Mouse (Mus musculus) intestine, embryonic 16.5 days (tissue): ENCODE results near the gene N4bp2l1. TPM values are rescaled to one million over a fixed set of nuclear protein-coding genes. Genes with fewer than 3 reads are reported as not detected.
A peak's percentile ranks its signal among the peaks of the same experiment; 100 is the strongest.
"Not testable (repeated sequence)": the region's sequence is repeated elsewhere in the genome, so short reads cannot be mapped to it uniquely, and the experiment has no call there.

Experiments
- ATAC-seq: fragments of 200-750 bp; cut with Nextera tagmentation; 2 replicates; pipeline ENCODE4 v1.8.0; 2017; ENCODE audit warnings: moderate TSS enrichment, moderate library complexity
- H3K27ac ChIP-seq: fragments of 300-500 bp; sonication (generic); 2 replicates; pipeline ENCODE4 v1.5.1; 2014; ENCODE audit warnings: mild to moderate bottlenecking, low read length
- H3K27me3 ChIP-seq: fragments of 300-500 bp; sonication (generic); replicated peaks from 2 replicates; pipeline ENCODE4 v1.6.1; 2014; ENCODE audit warnings: low read length, control low read depth, mixed read lengths; ENCODE audit not compliant: control insufficient read depth, insufficient read depth
- H3K36me3 ChIP-seq: fragments of 300-500 bp; sonication (generic); 2 replicates; pipeline ENCODE4 v1.6.1; 2014; ENCODE audit warnings: low read length, control low read depth; ENCODE audit not compliant: control insufficient read depth, insufficient read depth
- H3K4me1 ChIP-seq: fragments of 300-500 bp; sonication (generic); 2 replicates; pipeline ENCODE4 v1.6.1; 2014; ENCODE audit warnings: low read length, control low read depth, mixed read lengths; ENCODE audit not compliant: control insufficient read depth, insufficient read depth
- H3K4me2 ChIP-seq: fragments of 300-500 bp; sonication (generic); 2 replicates; pipeline ENCODE4 v1.6.1; 2014; ENCODE audit warnings: low read depth, low read length, control low read depth
- H3K4me3 ChIP-seq: fragments of 300-500 bp; sonication (generic); 2 replicates; pipeline ENCODE4 v1.5.1; 2014; ENCODE audit warnings: mild to moderate bottlenecking, low read length
- H3K9ac ChIP-seq: fragments of 300-500 bp; sonication (generic); 2 replicates; pipeline ENCODE4 v1.6.1; 2014; ENCODE audit warnings: low read depth, low read length
- H3K9me3 ChIP-seq: fragments of 300-500 bp; sonication (generic); 2 replicates; pipeline ENCODE4 v1.6.1; 2016; ENCODE audit warnings: low read length, control low read depth; ENCODE audit not compliant: control insufficient read depth
- WGBS: fragments of 180-500 bp; shearing (Covaris S2); extraction: QIAGEN DNeasy Blood & Tissue Kit; methylation state at CpG from one replicate; pipeline ENCODE4 v1.1.7; 2014; 5-methylcytosine and 5-hydroxymethylcytosine counted together
- polyA plus RNA-seq: library from polyadenylated mRNA; unstranded; fragments of >200 nt; fragmentation: Nextera tagmentation; extraction: Ambion mirVana; gene quantifications from 2 replicates; pipeline ENCODE4 v1.2.1, GENCODE M21; 2015

The N4bp2l1 gene
- 5.7 and 6.2 TPM in 2 replicates for polyA plus RNA-seq

DNA sequence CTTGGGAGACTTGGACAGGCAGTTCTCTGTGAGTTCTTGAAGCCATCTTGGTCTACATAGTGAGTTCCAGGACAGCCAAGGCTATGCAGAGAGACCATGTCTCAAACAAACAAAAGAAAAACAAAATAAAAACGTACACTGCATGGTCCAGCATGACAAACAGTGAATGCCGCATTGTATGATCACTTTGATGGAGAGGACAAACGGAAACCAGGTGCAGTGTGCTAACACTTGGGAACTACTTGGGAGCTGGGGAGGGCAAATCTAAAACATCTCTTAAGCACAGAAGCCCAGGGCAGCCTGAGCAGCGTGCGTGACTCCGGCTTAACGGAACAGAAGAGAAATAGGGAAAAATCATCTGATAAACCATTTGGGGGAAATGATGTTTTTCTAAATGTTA lies at the start of gene N4bp2l1:
Gene N4bp2l1, minus strand, starts transcription at position 101 of the 400 bp plus-strand sequence.
- H3K9ac ChIP-seq: no peak within 1 kb of the TSS
- peaks cover 12% of the 10 kb centered on the region for H3K4me1 ChIP-seq
- no peak within 1 kb of the TSS for H3K27ac ChIP-seq
- no peak for ATAC-seq
- WGBS: 91% methylated on average over 7 of the region's 7 CpGs
- no peaks in the 10 kb centered on the region for H3K36me3 ChIP-seq
- no peak within 1 kb of the TSS for H3K4me3 ChIP-seq
- no peaks in the 10 kb centered on the region; the same call in 1 of the 2 replicates for H3K27me3 ChIP-seq
- H3K4me2 ChIP-seq: no peak within 1 kb of the TSS
- H3K9me3 ChIP-seq: no peaks in the 10 kb centered on the region

DNA sequence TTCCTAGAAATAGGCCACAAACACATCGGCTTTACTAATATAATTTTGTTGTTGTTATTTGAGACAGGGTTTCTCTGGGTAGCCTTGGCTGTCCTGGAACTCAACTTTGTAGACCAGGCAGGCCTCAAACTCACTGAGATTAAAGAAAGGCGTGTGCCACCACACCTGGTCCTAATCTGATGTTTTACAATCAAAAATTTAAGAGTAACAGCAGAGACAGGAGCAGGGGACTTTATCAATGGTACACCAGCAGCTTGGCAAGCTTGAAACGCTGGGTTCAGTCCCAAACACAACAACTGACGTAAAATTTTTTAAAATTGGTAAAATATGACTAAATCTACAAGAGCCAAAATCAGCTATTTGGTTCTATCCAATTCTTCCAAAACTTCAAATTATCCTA lies 47.9 kb upstream of the N4bp2l1 start:
- ATAC-seq: no peak
- Histone ChIP-seq H3K4me1 (no peaks in the 10 kb centered on the region), H3K9ac (no peak overlapping the region), H3K27me3 (no peaks in the 10 kb centered on the region), H3K9me3 (no peaks in the 10 kb centered on the region), H3K36me3 (no peaks in the 10 kb centered on the region; the same call in none of the 2 replicates), H3K4me2 (no peak overlapping the region), H3K27ac (no peak overlapping the region), H3K4me3 (no peak overlapping the region)
- 90% methylated on average over 4 of the region's 4 CpGs for WGBS

DNA sequence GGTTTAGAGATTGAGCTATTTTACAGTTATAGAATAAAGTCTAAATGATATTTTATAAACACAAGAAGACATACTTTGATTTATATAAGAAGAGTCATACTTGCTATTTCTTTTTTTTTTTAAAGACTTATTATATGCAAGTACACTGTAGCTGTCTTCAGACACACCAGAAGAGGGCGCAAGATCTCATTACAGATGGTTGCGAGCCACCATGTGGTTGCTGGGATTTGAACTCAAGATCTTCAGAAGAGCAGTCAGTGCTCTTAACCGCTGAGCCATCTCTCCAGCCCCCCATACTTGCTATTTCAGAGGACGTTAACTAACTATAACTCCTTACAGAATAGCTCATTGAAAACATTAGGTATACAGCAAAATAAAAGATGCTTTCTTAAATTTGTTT lies 46.4 kb upstream of the N4bp2l1 start:
- H3K36me3 ChIP-seq, H3K4me2 ChIP-seq, ATAC-seq, H3K4me1 ChIP-seq, H3K9me3 ChIP-seq, H3K27ac ChIP-seq, H3K9ac ChIP-seq, H3K4me3 ChIP-seq, H3K27me3 ChIP-seq: not testable (repeated sequence)
- WGBS: 92% methylated on average over 4 of the region's 4 CpGs

DNA sequence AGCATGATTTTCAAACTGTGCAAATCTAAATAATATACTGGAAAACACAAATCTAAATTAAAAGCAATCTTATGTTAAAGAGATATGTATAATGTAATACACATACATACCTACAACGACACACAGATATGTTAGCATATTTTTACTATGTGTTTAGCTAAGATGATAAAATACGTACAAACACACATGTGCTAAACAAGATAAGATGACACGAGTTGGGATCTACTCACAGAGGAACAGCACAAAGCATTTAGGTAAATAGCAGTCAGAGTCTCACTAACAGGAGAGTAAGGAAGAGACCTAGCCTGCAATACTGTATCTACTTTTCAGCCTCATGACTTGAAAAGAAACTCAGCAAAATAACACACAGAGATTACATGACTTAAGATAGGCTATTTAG lies 44.5 kb upstream of the N4bp2l1 start:
- no peak overlapping the region for H3K4me3 ChIP-seq
- no peak overlapping the region for H3K27ac ChIP-seq
- no peaks in the 10 kb centered on the region for H3K36me3 ChIP-seq
- no peak overlapping the region for H3K4me2 ChIP-seq
- H3K27me3 ChIP-seq: no peaks in the 10 kb centered on the region
- 93% methylated on average over 3 of the region's 3 CpGs for WGBS
- H3K9ac ChIP-seq: no peak overlapping the region
- ATAC-seq: 0 out of 2 replicates have a peak, but pooled peaks have one; percentile 23
- no peaks in the 10 kb centered on the region for H3K9me3 ChIP-seq
- H3K4me1 ChIP-seq: no peaks in the 10 kb centered on the region

DNA sequence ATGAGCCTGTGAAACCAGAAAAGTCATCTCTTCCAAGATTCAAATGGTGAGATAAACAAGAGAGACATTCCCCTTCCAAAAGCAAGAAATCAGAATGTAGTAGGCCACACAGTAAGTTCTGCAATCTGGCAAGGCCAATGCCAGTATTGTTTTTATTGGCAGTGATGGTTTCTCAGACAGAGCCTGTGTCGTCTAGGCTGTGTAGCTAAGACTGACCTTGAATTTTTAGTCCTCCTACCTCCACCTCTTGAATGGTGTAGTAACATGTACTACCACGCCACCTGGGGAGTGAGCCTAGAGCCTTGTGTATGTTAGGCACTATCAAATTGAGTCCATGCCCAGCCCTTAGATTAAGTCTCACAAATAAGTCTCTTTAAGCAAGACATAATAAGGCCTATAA lies 32.7 kb upstream of the N4bp2l1 start:
- Histone ChIP-seq H3K9ac (no peak overlapping the region), H3K27me3 (no peaks in the 10 kb centered on the region), H3K4me1 (no peaks in the 10 kb centered on the region), H3K27ac (no peak overlapping the region), H3K4me2 (no peak overlapping the region), H3K4me3 (no peak overlapping the region), H3K36me3 (no peaks in the 10 kb centered on the region), H3K9me3 (no peaks in the 10 kb centered on the region; the same call in 1 of the 2 replicates)
- ATAC-seq: no peak
- WGBS: 86% methylated on average over 2 of the region's 2 CpGs

DNA sequence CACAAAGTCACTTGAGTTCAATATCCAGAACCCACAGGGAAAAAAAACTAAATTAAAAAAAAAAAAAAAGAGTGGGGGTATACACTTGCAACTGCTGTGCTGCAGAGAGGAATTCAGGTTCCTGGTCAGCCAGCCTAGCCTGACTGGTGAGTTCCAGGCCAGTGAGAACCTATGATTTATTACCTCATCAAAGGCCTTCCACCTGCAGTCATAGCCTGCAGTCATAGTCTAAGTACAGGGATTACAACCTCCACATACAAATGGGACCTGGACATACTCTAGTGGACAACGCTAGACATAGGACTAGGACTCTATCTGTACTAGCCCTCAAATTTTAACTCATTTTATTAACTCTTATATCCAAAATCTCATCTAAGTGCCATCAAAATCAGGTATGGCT lies 32.3 kb upstream of the N4bp2l1 start:
- Histone ChIP-seq H3K4me1 (no peaks in the 10 kb centered on the region), H3K27ac (no peak overlapping the region), H3K9ac (no peak overlapping the region), H3K4me2 (no peak overlapping the region), H3K9me3 (no peaks in the 10 kb centered on the region; the same call in 1 of the 2 replicates), H3K27me3 (no peaks in the 10 kb centered on the region), H3K4me3 (no peak overlapping the region), H3K36me3 (no peaks in the 10 kb centered on the region)
- ATAC-seq: no peak
- 81% methylated on average over 1 of the region's 1 CpGs for WGBS

DNA sequence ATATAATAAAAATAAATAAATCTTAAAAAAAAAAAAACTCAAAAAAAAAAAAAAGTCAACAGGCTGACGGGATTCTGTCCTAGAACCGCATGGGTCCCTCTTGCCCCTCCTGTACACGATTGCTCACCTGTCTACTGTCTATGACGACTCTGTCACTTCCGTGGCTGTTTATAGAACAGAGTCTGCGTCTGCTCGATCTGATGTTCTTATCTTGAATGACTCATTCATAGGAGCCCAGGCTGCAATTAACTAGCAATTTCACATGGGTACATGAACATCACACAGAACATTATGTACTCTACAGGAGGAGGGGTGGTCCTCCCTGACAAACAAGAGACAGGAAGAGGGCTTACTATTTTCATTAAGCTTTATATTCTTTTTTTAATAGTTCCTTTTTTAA lies 28.5 kb upstream of the N4bp2l1 start:
- Histone ChIP-seq H3K36me3 (no peaks in the 10 kb centered on the region), H3K4me1 (no peaks in the 10 kb centered on the region), H3K4me2 (no peak overlapping the region), H3K27ac (no peak overlapping the region), H3K9ac (no peak overlapping the region), H3K9me3 (no peaks in the 10 kb centered on the region; the same call in 1 of the 2 replicates), H3K4me3 (no peak overlapping the region), H3K27me3 (no peaks in the 10 kb centered on the region)
- peak; percentile 95 for ATAC-seq
- 65% methylated on average over 7 of the region's 7 CpGs for whole genome bisulfite sequencing

DNA sequence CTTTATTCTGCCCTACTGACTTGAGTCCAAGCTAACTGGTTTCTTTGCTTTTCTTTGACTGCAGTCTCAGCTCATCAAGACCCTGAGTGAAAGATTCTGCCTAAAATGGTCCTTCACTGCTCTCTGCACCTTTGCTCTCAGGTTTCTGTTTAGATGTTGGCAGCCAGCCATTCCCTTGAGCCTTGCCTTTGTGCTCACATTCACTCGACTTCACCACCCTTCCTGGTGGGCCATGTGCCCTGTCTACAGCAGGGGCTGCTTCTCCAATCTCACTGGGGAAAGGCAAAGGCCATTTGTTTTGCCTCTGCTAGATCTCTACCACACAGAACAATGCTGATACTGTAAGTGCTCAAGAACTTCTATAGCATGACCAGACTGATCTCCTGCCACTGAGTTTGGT lies 25.8 kb upstream of the N4bp2l1 start:
- Histone ChIP-seq H3K4me1 (no peaks in the 10 kb centered on the region), H3K36me3 (no peaks in the 10 kb centered on the region), H3K27me3 (no peaks in the 10 kb centered on the region), H3K4me2 (no peak overlapping the region), H3K9ac (no peak overlapping the region), H3K4me3 (no peak overlapping the region), H3K9me3 (no peaks in the 10 kb centered on the region), H3K27ac (peak overlapping the region; percentile 12; the same call in 1 of the 2 replicates)
- ATAC-seq: no peak
- WGBS: 25% methylated on average over 1 of the region's 1 CpGs

DNA sequence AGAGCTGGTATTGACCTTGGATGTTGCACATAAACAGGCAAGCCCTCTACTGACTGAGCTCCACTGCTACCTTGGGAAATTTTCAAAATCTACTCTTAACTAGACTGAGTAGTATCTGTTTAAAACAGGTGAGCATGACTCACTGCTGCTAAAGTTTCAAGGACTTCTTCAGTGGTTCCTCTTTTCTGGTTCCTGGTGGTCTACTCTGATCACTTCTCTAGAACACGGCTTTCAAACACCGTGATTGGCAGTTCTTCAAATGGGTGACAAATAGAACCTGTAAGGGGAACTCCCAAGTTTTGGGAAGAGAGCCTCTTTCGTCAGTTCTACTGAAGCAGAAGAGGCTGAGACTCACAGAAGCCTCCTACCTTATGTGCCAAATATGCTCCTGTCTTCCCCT lies 24.6 kb upstream of the N4bp2l1 start:
- Histone ChIP-seq H3K4me1 (no peaks in the 10 kb centered on the region), H3K4me2 (no peak overlapping the region), H3K4me3 (no peak overlapping the region), H3K9ac (no peak overlapping the region), H3K9me3 (no peaks in the 10 kb centered on the region), H3K27me3 (no peaks in the 10 kb centered on the region), H3K36me3 (no peaks in the 10 kb centered on the region), H3K27ac (no peak overlapping the region)
- ATAC-seq: no peak
- 84% methylated on average over 3 of the region's 3 CpGs for WGBS

DNA sequence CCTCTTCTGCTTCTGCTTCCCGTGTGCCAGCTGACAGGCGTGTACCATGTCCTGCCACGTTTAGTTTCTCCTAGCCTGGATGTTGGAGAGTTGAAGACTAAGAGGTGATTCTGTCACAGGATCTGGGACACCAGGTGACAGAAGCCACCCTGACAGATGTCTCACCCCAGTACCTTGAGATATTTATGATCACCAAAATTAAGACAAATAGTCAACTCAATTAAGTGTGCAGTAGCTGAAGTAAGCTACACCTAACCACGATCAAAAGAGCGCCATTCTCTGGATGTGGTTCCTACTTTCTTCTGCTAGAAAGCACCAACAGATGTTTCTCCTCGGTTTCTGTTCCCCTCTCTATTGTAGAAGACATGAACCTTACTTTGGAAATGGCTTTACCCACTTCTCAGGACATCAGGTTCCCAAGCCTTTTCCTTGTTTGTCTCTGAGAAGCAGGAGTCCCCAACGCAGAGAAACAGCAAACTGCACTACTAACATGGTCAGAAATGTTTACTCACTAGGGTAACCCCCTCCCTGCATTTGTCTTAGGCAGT lies 23.7 kb upstream of the N4bp2l1 start:
- H3K9ac ChIP-seq: no peak overlapping the region
- no peaks in the 10 kb centered on the region for H3K27me3 ChIP-seq
- no peaks in the 10 kb centered on the region for H3K9me3 ChIP-seq
- WGBS: 78% methylated on average over 7 of the region's 7 CpGs
- no peak overlapping the region for H3K27ac ChIP-seq
- H3K4me2 ChIP-seq: no peak overlapping the region
- no peaks in the 10 kb centered on the region for H3K4me1 ChIP-seq
- no peak for ATAC-seq
- no peaks in the 10 kb centered on the region for H3K36me3 ChIP-seq
- no peak overlapping the region for H3K4me3 ChIP-seq
